Mouse (Mus musculus) hindbrain, embryonic 16.5 days (tissue): ENCODE measurements around the gene Upk2. TPM values are rescaled to one million over a fixed set of nuclear protein-coding genes. Genes with fewer than 3 reads are reported as not detected.

Experiments
- ATAC-seq: fragments of 200-750 bp; cut with Nextera tagmentation; 2 replicates; pipeline ENCODE4 v1.8.0; 2017; ENCODE audit warnings: moderate TSS enrichment, moderate library complexity
- H3K27ac ChIP-seq: fragments of 300-500 bp; sonication (generic); 2 replicates; pipeline ENCODE4 v1.5.1; 2014; ENCODE audit warnings: low read depth, mild to moderate bottlenecking, control low read depth, low read length, moderate library complexity
- H3K27me3 ChIP-seq: fragments of 300-500 bp; sonication (generic); replicated peaks from 2 replicates; pipeline ENCODE4 v1.6.1; 2014; ENCODE audit warnings: low read length; ENCODE audit not compliant: control insufficient read depth, insufficient read depth
- H3K36me3 ChIP-seq: fragments of 300-500 bp; sonication (generic); 2 replicates; pipeline ENCODE4 v1.6.1; 2014; ENCODE audit warnings: mild to moderate bottlenecking, low read length, moderate library complexity, mixed read lengths; ENCODE audit not compliant: control insufficient read depth, insufficient read depth
- H3K4me1 ChIP-seq: fragments of 300-500 bp; sonication (generic); 2 replicates; pipeline ENCODE4 v1.6.1; 2014; ENCODE audit warnings: low read depth, low read length; ENCODE audit not compliant: control insufficient read depth, insufficient read depth
- H3K4me2 ChIP-seq: fragments of 300-500 bp; sonication (generic); 2 replicates; pipeline ENCODE4 v1.6.1; 2014; ENCODE audit warnings: mild to moderate bottlenecking, low read length, control low read depth, moderate library complexity
- H3K4me3 ChIP-seq: fragments of 300-500 bp; sonication (generic); 2 replicates; pipeline ENCODE4 v1.5.1; 2014; ENCODE audit warnings: mild to moderate bottlenecking, low read length, control low read depth, moderate library complexity
- H3K9ac ChIP-seq: fragments of 300-500 bp; sonication (generic); 2 replicates; pipeline ENCODE4 v1.6.1; 2014; ENCODE audit warnings: low read depth, mild to moderate bottlenecking, control low read depth, low read length, moderate library complexity
- H3K9me3 ChIP-seq: fragments of 300-500 bp; sonication (generic); 2 replicates; pipeline ENCODE4 v1.6.1; 2014; ENCODE audit warnings: mild to moderate bottlenecking, low read length, moderate library complexity; ENCODE audit not compliant: control insufficient read depth
- WGBS: fragments of 180-500 bp; shearing (Covaris S2); extraction: QIAGEN DNeasy Blood & Tissue Kit; methylation state at CpG from one replicate; pipeline ENCODE4 v1.1.7; 2014; 5-methylcytosine and 5-hydroxymethylcytosine counted together
- polyA plus RNA-seq: library from polyadenylated mRNA; unstranded; fragments of >200 nt; fragmentation: Nextera tagmentation; extraction: Ambion mirVana; gene quantifications from 2 replicates; pipeline ENCODE4 v1.2.1, GENCODE M21; 2015

The Upk2 gene
- polyA plus RNA-seq, 1 experiment from 2014 or later: not detected

- peak; percentile 49; the same call in 1 of the 2 replicates for ATAC-seq
- H3K9ac ChIP-seq: peak overlapping the region; percentile 73
- H3K4me2 ChIP-seq: peak overlapping the region; percentile 78
- H3K27me3 ChIP-seq: no peaks in the 10 kb centered on the region
- H3K4me1 ChIP-seq: peaks cover 15% of the 10 kb centered on the region
- H3K27ac ChIP-seq: peak overlapping the region; percentile 98
- no peaks in the 10 kb centered on the region for H3K9me3 ChIP-seq
- 1% methylated on average over 24 of the region's 24 CpGs for WGBS
- peaks cover 46% of the 10 kb centered on the region for H3K36me3 ChIP-seq
- peak overlapping the region; percentile 55 for H3K4me3 ChIP-seq
Observed at GRCm38 (mm10) chr9:44407752-44408097, 47.1 kb downstream of the Upk2 start.

- peak within 1 kb of the TSS; percentile 55 for H3K4me3 ChIP-seq
- H3K4me1 ChIP-seq: peaks cover 15% of the 10 kb centered on the region
- WGBS: under 1% methylated on average over 49 of the region's 51 CpGs
- H3K36me3 ChIP-seq: peaks cover 45% of the 10 kb centered on the region
- H3K9me3 ChIP-seq: no peaks in the 10 kb centered on the region
- peak within 1 kb of the TSS; percentile 77 for H3K9ac ChIP-seq
- H3K4me2 ChIP-seq: peak within 1 kb of the TSS; percentile 78
- no peaks in the 10 kb centered on the region for H3K27me3 ChIP-seq
- peak within 1 kb of the TSS; percentile 98 for H3K27ac ChIP-seq
- ATAC-seq: peak; percentile 98
Observed at GRCm38 (mm10) chr9:44406906-44407751, 47.6 kb downstream of the Upk2 start, which contains the start of the genes Rps25 and Trappc4. Gene Rps25, plus strand, starts transcription at chr9:44407139. Gene Trappc4, minus strand, starts transcription at chr9:44407600.

GRCm38 (mm10) chr9:44405011-44405410 lies 49.8 kb downstream of the Upk2 start:
- Histone ChIP-seq H3K9ac (no peak overlapping the region), H3K27me3 (no peaks in the 10 kb centered on the region), H3K27ac (no peak overlapping the region), H3K4me3 (no peak overlapping the region), H3K9me3 (no peaks in the 10 kb centered on the region), H3K36me3 (peaks cover 41% of the 10 kb centered on the region), H3K4me1 (peaks cover 15% of the 10 kb centered on the region), H3K4me2 (no peak overlapping the region)
- ATAC-seq: no peak
- WGBS: 90% methylated on average over 3 of the region's 3 CpGs

Other genes with a start within 250 kb of the Upk2 start
- 17.4 and 20.3 TPM in 2 replicates for gene Cbl, start 220.9 kb downstream of the Upk2 start, polyA plus RNA-seq
- not detected in 2 replicates for gene Ccdc153, start 214.3 kb downstream of the Upk2 start, polyA plus RNA-seq
- gene Pdzd3, start 203.5 kb downstream of the Upk2 start, polyA plus RNA-seq: 0.38 and 0.40 TPM in 2 replicates
- gene Nlrx1, start 186.4 kb downstream of the Upk2 start, polyA plus RNA-seq: 4.7 and 5.4 TPM in 2 replicates
- 33.7 and 36.2 TPM in 2 replicates for gene Abcg4, start 166.4 kb downstream of the Upk2 start, polyA plus RNA-seq
- gene Hinfp, start 149.3 kb downstream of the Upk2 start, polyA plus RNA-seq: 22.3 and 26.6 TPM in 2 replicates
- 23.1 and 27.1 TPM in 2 replicates for gene C2cd2l, start 134.7 kb downstream of the Upk2 start, polyA plus RNA-seq
- gene Dpagt1, start 129.0 kb downstream of the Upk2 start, polyA plus RNA-seq: 32.5 and 42.6 TPM in 2 replicates
- 106 and 143 TPM in 2 replicates for gene H2afx, start 120.3 kb downstream of the Upk2 start, polyA plus RNA-seq
- gene Hmbs, start 110.7 kb downstream of the Upk2 start, polyA plus RNA-seq: 64.0 and 67.4 TPM in 2 replicates
- 43.5 and 46.4 TPM in 2 replicates for gene Vps11, start 93.3 kb downstream of the Upk2 start, polyA plus RNA-seq
- 25.3 and 29.0 TPM in 2 replicates for gene Hyou1, start 75.5 kb downstream of the Upk2 start, polyA plus RNA-seq
- 56.8 and 60.2 TPM in 2 replicates for gene Slc37a4, start 58.1 kb downstream of the Upk2 start, polyA plus RNA-seq
- 742 and 834 TPM in 2 replicates for gene Rps25, start 47.8 kb downstream of the Upk2 start, polyA plus RNA-seq
- gene Trappc4, start 47.4 kb downstream of the Upk2 start, polyA plus RNA-seq: 293 and 308 TPM in 2 replicates
- 32.3 and 32.4 TPM in 2 replicates for gene Ccdc84, start 36.4 kb downstream of the Upk2 start, polyA plus RNA-seq
- not detected in 2 replicates for gene Foxr1, start 13.8 kb downstream of the Upk2 start, polyA plus RNA-seq
- gene Bcl9l, start 27.8 kb upstream of the Upk2 start, polyA plus RNA-seq: 9.7 and 11.1 TPM in 2 replicates
- not detected in 2 replicates for gene Cxcr5, start 106.9 kb upstream of the Upk2 start, polyA plus RNA-seq
- 12.5 and 14.6 TPM in 2 replicates for gene Ddx6, start 149.9 kb upstream of the Upk2 start, polyA plus RNA-seq
- gene Treh, start 218.3 kb upstream of the Upk2 start, polyA plus RNA-seq: not detected in 2 replicates